Mouse (Mus musculus): ENCODE results near the gene Ogn.

GRCm38 (mm10) chr13:49652481-49653179 lies 44.8 kb downstream of the Ogn start, which contains the start of the genes Cenpp and Nol8:
- TF ChIP-seq NRF1 (IDR thresholded peaks at IDR 0.05; ENCODE audit: insufficient read depth, low read depth, low read length, poor library complexity, severe bottlenecking) (no peak; the same call in 1 of the 2 replicates), RAD21 (IDR thresholded peaks at IDR 0.05; ENCODE audit: low read depth, low read length) (no peak)

Data from MEL (cell line).